Mouse (Mus musculus): ENCODE results near the gene Fpr-rs4. TPM values are rescaled to one million over a fixed set of nuclear protein-coding genes. Genes with fewer than 3 reads are reported as not detected.
"Not testable (repeated sequence)": the region's sequence is repeated elsewhere in the genome, so short reads cannot be mapped to it uniquely, and the experiment has no call there.

The Fpr-rs4 gene
- not detected in 2 replicates for polyA plus RNA-seq (2015; fragmentation: Nextera tagmentation; extraction: Ambion mirVana)

- 53% methylated on average over 2 of the region's 2 CpGs for WGBS
- H3K9ac ChIP-seq (ENCODE audit: low read depth, low read length): no peak within 1 kb of the TSS
- no peak for ATAC-seq
- no peak within 1 kb of the TSS for H3K4me3 ChIP-seq (ENCODE audit: low read depth, low read length)
- H3K4me2 ChIP-seq (replicated peaks; ENCODE audit: low read depth): no peak within 1 kb of the TSS
- no peaks in the 10 kb centered on the region for H3K9me3 ChIP-seq (ENCODE audit: control insufficient read depth)
- no peaks in the 10 kb centered on the region for H3K27me3 ChIP-seq (replicated peaks; ENCODE audit: control insufficient read depth, insufficient read depth, low read length)
- no peaks in the 10 kb centered on the region for H3K4me1 ChIP-seq (replicated peaks; ENCODE audit: control insufficient read depth, insufficient read depth, low read length)
- TF ChIP-seq CTCF (IDR thresholded peaks at IDR 0.05; ENCODE audit: low read depth): no peak
- no peak within 1 kb of the TSS for H3K27ac ChIP-seq (ENCODE audit: low read depth, low read length)
- H3K36me3 ChIP-seq (ENCODE audit: control insufficient read depth, insufficient read depth): no peaks in the 10 kb centered on the region
Measured at GRCm38 (mm10) chr17:18021433-18021832, at the start of gene Fpr-rs4. TSS of gene Fpr-rs4 (plus strand) at chr17:18021733.

GRCm38 (mm10) chr17:17973443-17973842 is 48.1 kb upstream of the Fpr-rs4 start:
- 9% methylated on average over 1 of the region's 1 CpGs for WGBS
- Histone ChIP-seq H3K4me1 (replicated peaks; ENCODE audit: control insufficient read depth, insufficient read depth, low read length) (no peaks in the 10 kb centered on the region), H3K4me3 (ENCODE audit: low read depth, low read length) (no peak overlapping the region), H3K36me3 (ENCODE audit: control insufficient read depth, insufficient read depth) (no peaks in the 10 kb centered on the region), H3K27me3 (replicated peaks; ENCODE audit: control insufficient read depth, insufficient read depth, low read length) (no peaks in the 10 kb centered on the region), H3K9me3 (ENCODE audit: control insufficient read depth) (no peaks in the 10 kb centered on the region), H3K4me2 (replicated peaks; ENCODE audit: low read depth) (no peak overlapping the region), H3K27ac (ENCODE audit: low read depth, low read length) (no peak overlapping the region), H3K9ac (ENCODE audit: low read depth, low read length) (no peak overlapping the region)
- peak; percentile 43 for TF ChIP-seq CTCF (IDR thresholded peaks at IDR 0.05; ENCODE audit: low read depth)
- ATAC-seq: no peak

- H3K4me1 ChIP-seq (replicated peaks; ENCODE audit: control insufficient read depth, insufficient read depth, low read length); H3K9me3 ChIP-seq (ENCODE audit: control insufficient read depth): not testable (repeated sequence)
- 76% methylated on average over 2 of the region's 2 CpGs for WGBS
Measured at GRCm38 (mm10) chr17:17981232-17981631, 40.3 kb upstream of the Fpr-rs4 start.

GRCm38 (mm10) chr17:18004752-18005151 is 16.8 kb upstream of the Fpr-rs4 start:
- H3K9me3 ChIP-seq (ENCODE audit: control insufficient read depth): no peaks in the 10 kb centered on the region
- H3K27me3 ChIP-seq (replicated peaks; ENCODE audit: control insufficient read depth, insufficient read depth, low read length): no peaks in the 10 kb centered on the region
- H3K4me3 ChIP-seq (ENCODE audit: low read depth, low read length): no peak overlapping the region
- no peak for ATAC-seq
- H3K27ac ChIP-seq (ENCODE audit: low read depth, low read length): no peak overlapping the region
- H3K36me3 ChIP-seq (ENCODE audit: control insufficient read depth, insufficient read depth): no peaks in the 10 kb centered on the region
- WGBS: 94% methylated on average over 1 of the region's 1 CpGs
- no peak for TF ChIP-seq CTCF (IDR thresholded peaks at IDR 0.05; ENCODE audit: low read depth)
- no peak overlapping the region for H3K9ac ChIP-seq (ENCODE audit: low read depth, low read length)
- no peak overlapping the region for H3K4me2 ChIP-seq (replicated peaks; ENCODE audit: low read depth)
- no peaks in the 10 kb centered on the region for H3K4me1 ChIP-seq (replicated peaks; ENCODE audit: control insufficient read depth, insufficient read depth, low read length)

More at GRCm38 (mm10) chr17:17981232-17981631, 40.3 kb upstream of the Fpr-rs4 start:
- H3K36me3 ChIP-seq (ENCODE audit: control insufficient read depth, insufficient read depth); H3K27me3 ChIP-seq (replicated peaks; ENCODE audit: control insufficient read depth, insufficient read depth, low read length); H3K4me3 ChIP-seq (ENCODE audit: low read depth, low read length); H3K4me2 ChIP-seq (replicated peaks; ENCODE audit: low read depth); H3K9ac ChIP-seq (ENCODE audit: low read depth, low read length); ATAC-seq; H3K27ac ChIP-seq (ENCODE audit: low read depth, low read length): not testable (repeated sequence)

- Histone ChIP-seq H3K9ac (ENCODE audit: low read depth, low read length) (no peak within 1 kb of the TSS), H3K4me2 (replicated peaks; ENCODE audit: low read depth) (no peak within 1 kb of the TSS), H3K27ac (ENCODE audit: low read depth, low read length) (no peak within 1 kb of the TSS), H3K9me3 (ENCODE audit: control insufficient read depth) (no peaks in the 10 kb centered on the region), H3K36me3 (ENCODE audit: control insufficient read depth, insufficient read depth) (no peaks in the 10 kb centered on the region), H3K27me3 (replicated peaks; ENCODE audit: control insufficient read depth, insufficient read depth, low read length) (no peaks in the 10 kb centered on the region), H3K4me1 (replicated peaks; ENCODE audit: control insufficient read depth, insufficient read depth, low read length) (no peaks in the 10 kb centered on the region), H3K4me3 (ENCODE audit: low read depth, low read length) (no peak within 1 kb of the TSS)
- ATAC-seq: no peak
- 45% methylated on average over 2 of the region's 2 CpGs for WGBS
- no peak for TF ChIP-seq CTCF (IDR thresholded peaks at IDR 0.05; ENCODE audit: low read depth)
Measured at GRCm38 (mm10) chr17:18049124-18049523, 27.6 kb downstream of the Fpr-rs4 start, which contains the start of gene Vmn2r124. TSS of gene Vmn2r124 (plus strand) at chr17:18049424.

Other genes starting within 250 kb of the Fpr-rs4 start
- gene Spaca6, start 194.6 kb upstream of the Fpr-rs4 start, polyA plus RNA-seq (2015; fragmentation: Nextera tagmentation; extraction: Ambion mirVana): 4.3 and 5.0 TPM in 2 replicates
- gene Has1, start 166.5 kb upstream of the Fpr-rs4 start, polyA plus RNA-seq (2015; fragmentation: Nextera tagmentation; extraction: Ambion mirVana): 0.65 and 0.66 TPM in 2 replicates
- gene Fpr1, start 137.8 kb upstream of the Fpr-rs4 start, polyA plus RNA-seq (2015; fragmentation: Nextera tagmentation; extraction: Ambion mirVana): 0.26 and 0.37 TPM in 2 replicates
- 0.17 TPM in 1 of 2 replicates, not detected in the other for gene Fpr2, start 133.9 kb upstream of the Fpr-rs4 start, polyA plus RNA-seq (2015; fragmentation: Nextera tagmentation; extraction: Ambion mirVana)
- gene Fpr3, start 133.9 kb upstream of the Fpr-rs4 start, polyA plus RNA-seq (2015; fragmentation: Nextera tagmentation; extraction: Ambion mirVana): not detected in 2 replicates
- gene Vmn2r124, start 27.7 kb downstream of the Fpr-rs4 start, polyA plus RNA-seq (2015; fragmentation: Nextera tagmentation; extraction: Ambion mirVana): not detected in 2 replicates
- not detected in 2 replicates for gene Vmn2r91, start 63.3 kb downstream of the Fpr-rs4 start, polyA plus RNA-seq (2015; fragmentation: Nextera tagmentation; extraction: Ambion mirVana)
- not detected in 2 replicates for gene Vmn2r92, start 130.2 kb downstream of the Fpr-rs4 start, polyA plus RNA-seq (2015; fragmentation: Nextera tagmentation; extraction: Ambion mirVana)

Measured in intestine, postnatal 0 days (tissue).